Mouse (Mus musculus) bone marrow, adult 2 months (tissue): ENCODE measurements around the gene Polr2l.

ENCODE experiments used
- CTCF ChIP-seq: fragments of 200-500 bp; IDR thresholded peaks from 2 replicates; pipeline ENCODE4 v1.5.1; 2011; ENCODE audit warnings: low read length, control low read depth; ENCODE audit not compliant: control insufficient read depth, insufficient read depth
- POLR2A ChIP-seq: fragments of 200-500 bp; IDR thresholded peaks from 2 replicates; pipeline ENCODE4 v1.6.1; 2011; ENCODE audit warnings: low read depth, mild to moderate bottlenecking, control low read depth, low read length, borderline replicate concordance; ENCODE audit not compliant: control insufficient read depth

DNA sequence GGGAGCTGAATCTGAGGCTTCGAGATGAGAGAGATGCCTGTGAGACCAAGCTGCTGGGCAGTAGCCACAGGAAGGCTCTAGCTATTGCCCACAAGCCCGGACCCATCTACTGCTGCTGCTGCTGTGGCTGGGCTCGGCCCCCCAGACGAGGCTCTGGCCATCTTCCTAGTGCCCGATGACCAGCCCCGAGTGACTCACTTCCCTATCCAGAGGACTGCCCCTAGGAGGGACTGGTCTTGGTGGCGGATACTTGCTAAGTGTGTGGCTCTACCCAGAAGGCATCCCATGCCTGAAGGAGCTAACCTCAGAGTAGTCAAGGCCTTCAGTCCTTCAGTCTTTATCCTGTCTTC, 8.9 kb downstream of the Polr2l start:
- TF ChIP-seq CTCF, result no peak
- no peak for TF ChIP-seq POLR2A
